Comparison of ENCODE assay signal across 32 mouse cellular contexts in the genomic region with DNA sequence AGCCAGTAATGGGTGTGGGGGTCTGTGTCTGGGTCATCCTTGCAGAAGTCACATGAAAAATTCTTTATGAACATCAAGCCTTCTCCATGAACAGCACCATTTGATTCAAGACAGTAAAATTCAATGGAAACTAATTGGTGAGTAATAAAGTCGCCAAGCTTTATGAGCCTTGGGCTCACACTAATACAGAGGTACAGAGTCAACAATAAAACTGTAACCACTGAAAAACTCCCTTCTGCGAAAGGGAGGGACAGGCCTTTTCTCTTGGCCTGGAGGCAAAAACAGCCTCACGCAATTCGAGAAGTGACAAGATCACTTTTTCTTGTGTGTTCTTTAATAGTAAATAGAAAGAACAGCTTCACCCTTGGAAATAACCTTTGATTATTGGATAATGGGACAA.
"Had no signal": no experiment of that assay in that cellular context is flagged by ENCODE, and none has a peak within 500 bp of the region (broad histone marks: within the 10 kb centered on the region; RNA-seq: fewer than 3 reads in every experiment).

No protein-coding gene starts in this region.

- ATAC-seq: hindbrain, embryonic 16.5 days; hindbrain, postnatal 0 days; inflammation-experienced regulatory T-cells, adult 6 months; intestine, embryonic 15.5 days; intestine, embryonic 16.5 days; intestine, postnatal 0 days had no signal

- DNase-seq: heart, adult 18-20 months; heart, adult 2 months; heart, postnatal 10 days; heart, postnatal 14 days; heart, postnatal 36 days; heart, postnatal 4 days; kidney, adult 18-20 months; kidney, adult 2 months; kidney, adult 8-10 months; kidney, postnatal 10 days; kidney, postnatal 25 days; kidney, postnatal 4 days; layer of hippocampus, adult 9-11 months; layer of hippocampus, postnatal 36 days had no signal

- H3K4me2 ChIP-seq: heart, embryonic 11.5 days; heart, embryonic 12.5 days; heart, embryonic 13.5 days; heart, embryonic 15.5 days; hindbrain, embryonic 12.5 days; hindbrain, embryonic 13.5 days; hindbrain, embryonic 14.5 days; hindbrain, embryonic 15.5 days; intestine, embryonic 15.5 days had no signal

- H3K27me3 ChIP-seq: heart, embryonic 12.5 days; heart, embryonic 13.5 days; heart, embryonic 15.5 days; hindbrain, embryonic 12.5 days; hindbrain, embryonic 13.5 days; hindbrain, embryonic 15.5 days; intestine, embryonic 15.5 days had no signal

- H3K36me3 ChIP-seq: heart, embryonic 10.5 days; heart, embryonic 12.5 days; heart, embryonic 13.5 days; heart, embryonic 15.5 days; hindbrain, embryonic 10.5 days; hindbrain, embryonic 12.5 days; hindbrain, embryonic 13.5 days; hindbrain, embryonic 15.5 days; intestine, embryonic 15.5 days had no signal

- H3K4me3 ChIP-seq: heart, adult 2 months; heart, embryonic 10.5 days; heart, embryonic 12.5 days; heart, embryonic 13.5 days; heart, embryonic 15.5 days; hindbrain, embryonic 10.5 days; hindbrain, embryonic 12.5 days; hindbrain, embryonic 13.5 days; hindbrain, embryonic 15.5 days; intestine, embryonic 15.5 days; layer of hippocampus, adult 2 months; left cerebral cortex, adult 2 months had no signal

- H3K27ac ChIP-seq: heart, adult 2 months; heart, embryonic 10.5 days; heart, embryonic 13.5 days; heart, embryonic 15.5 days; hindbrain, embryonic 10.5 days; hindbrain, embryonic 12.5 days; hindbrain, embryonic 13.5 days; hindbrain, embryonic 14.5 days; hindbrain, embryonic 15.5 days; hindbrain, postnatal 0 days; intestine, embryonic 15.5 days; layer of hippocampus, adult 2 months; left cerebral cortex, adult 2 months had no signal

- H3K9me3 ChIP-seq: heart, embryonic 10.5 days; heart, embryonic 12.5 days; heart, embryonic 13.5 days; heart, embryonic 15.5 days; hindbrain, embryonic 10.5 days; hindbrain, embryonic 12.5 days; hindbrain, embryonic 13.5 days; hindbrain, embryonic 15.5 days; intestine, embryonic 15.5 days had no signal

- H3K9ac ChIP-seq: heart, embryonic 12.5 days; heart, embryonic 13.5 days; heart, embryonic 15.5 days; hindbrain, embryonic 12.5 days; hindbrain, embryonic 13.5 days; hindbrain, embryonic 14.5 days; hindbrain, embryonic 15.5 days; intestine, embryonic 15.5 days had no signal

- H3K4me1 ChIP-seq: heart, embryonic 10.5 days; heart, embryonic 12.5 days; heart, embryonic 13.5 days; heart, embryonic 15.5 days; hindbrain, embryonic 10.5 days; hindbrain, embryonic 12.5 days; hindbrain, embryonic 13.5 days; hindbrain, embryonic 15.5 days; intestine, embryonic 15.5 days had no signal
